Mouse (Mus musculus) midbrain, embryonic 11.5 days (tissue): ENCODE data around the gene Dcaf8. TPM values are rescaled to one million over a fixed set of nuclear protein-coding genes. Genes with fewer than 3 reads are reported as not detected.

ENCODE experiments used
- ATAC-seq: fragments of 200-750 bp; cut with Nextera tagmentation; 2 replicates; pipeline ENCODE4 v1.8.0; 2017; ENCODE audit warnings: moderate TSS enrichment, moderate library complexity; ENCODE audit not compliant: low FRiP score
- DNase-seq: peaks from one replicate; pipeline ENCODE4 v3.0.0; 2015; ENCODE audit warnings: low spot score; ENCODE audit errors: missing footprints
- H3K27ac ChIP-seq: fragments of 300-500 bp; sonication (generic); 2 replicates; pipeline ENCODE4 v1.5.1; 2014; ENCODE audit warnings: low read depth, low read length
- H3K27me3 ChIP-seq: fragments of 300-500 bp; sonication (generic); 2 replicates; pipeline ENCODE4 v1.6.1; 2014; ENCODE audit warnings: mild to moderate bottlenecking, low read length, moderate library complexity, mixed read lengths; ENCODE audit not compliant: control insufficient read depth, insufficient read depth
- H3K36me3 ChIP-seq: fragments of 300-500 bp; sonication (generic); 2 replicates; pipeline ENCODE4 v1.6.1; 2014; ENCODE audit warnings: mild to moderate bottlenecking, low read length, moderate library complexity, mixed read lengths; ENCODE audit not compliant: control insufficient read depth, insufficient read depth
- H3K4me1 ChIP-seq: fragments of 300-500 bp; sonication (generic); 2 replicates; pipeline ENCODE4 v1.6.1; 2014; ENCODE audit warnings: low read length; ENCODE audit not compliant: control insufficient read depth, insufficient read depth
- H3K4me2 ChIP-seq: fragments of 300-500 bp; sonication (generic); 2 replicates; pipeline ENCODE4 v1.6.1; 2014; ENCODE audit warnings: mild to moderate bottlenecking, moderate library complexity
- H3K4me3 ChIP-seq: fragments of 300-500 bp; sonication (generic); 2 replicates; pipeline ENCODE4 v1.5.1; 2014; ENCODE audit warnings: low read depth, low read length
- H3K9ac ChIP-seq: fragments of 300-500 bp; sonication (generic); 2 replicates; pipeline ENCODE4 v1.6.1; 2014; ENCODE audit warnings: low read length
- H3K9me3 ChIP-seq: fragments of 300-500 bp; sonication (generic); 2 replicates; pipeline ENCODE4 v1.6.1; 2016; ENCODE audit warnings: low read length; ENCODE audit not compliant: control insufficient read depth
- WGBS: fragments of 180-500 bp; shearing (Covaris S2); extraction: QIAGEN DNeasy Blood & Tissue Kit; methylation state at CpG from one replicate; pipeline ENCODE4 v1.1.7; 2014; 5-methylcytosine and 5-hydroxymethylcytosine counted together
- polyA plus RNA-seq: library from polyadenylated mRNA; unstranded; fragments of >200 nt; fragmentation: Nextera tagmentation; extraction: Ambion mirVana; gene quantifications from 2 replicates; pipeline ENCODE4 v1.2.1, GENCODE M21; 2014

Dcaf8 gene
- polyA plus RNA-seq, 1 experiment from 2014 or later: 100.0 TPM

DNA sequence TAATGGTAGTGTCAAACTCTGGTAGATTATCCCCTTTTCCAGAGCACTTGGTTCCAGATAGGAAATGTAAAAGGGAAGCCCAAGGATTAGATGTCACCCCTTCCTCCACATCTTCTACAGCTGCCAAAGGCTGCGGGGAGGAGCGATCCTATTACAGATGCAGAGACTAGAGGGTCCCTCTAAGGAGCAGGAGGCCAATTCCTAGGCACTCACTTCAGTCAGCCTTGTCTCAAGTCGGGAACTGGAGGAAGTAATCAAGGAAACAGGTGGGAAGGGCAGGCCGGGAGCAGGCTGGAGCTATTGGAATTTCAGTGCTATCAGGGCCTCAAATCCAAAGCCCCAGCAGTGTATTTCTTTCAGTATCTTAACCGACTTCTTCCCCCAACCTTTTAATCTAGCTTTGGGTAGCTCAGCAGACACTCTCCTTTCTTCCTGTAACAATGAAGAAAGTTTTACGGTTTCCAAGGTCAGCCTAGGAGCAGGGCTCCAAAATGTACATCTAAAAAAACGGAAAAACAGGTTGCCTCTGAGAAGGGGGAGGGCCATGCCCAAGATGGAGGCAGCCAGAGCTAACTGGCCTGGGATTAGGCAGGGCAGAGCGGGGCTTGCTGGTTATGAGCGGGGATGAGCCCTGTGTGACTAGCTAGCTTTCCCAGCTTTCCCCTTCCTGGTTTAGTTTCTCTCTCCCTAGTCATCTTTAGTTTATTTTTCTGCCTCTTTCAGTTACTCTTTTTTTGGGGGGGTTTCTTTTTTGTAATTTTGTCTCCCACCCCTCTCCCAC is 56.3 kb downstream of the Dcaf8 start:
- H3K36me3 ChIP-seq: peaks cover 6% of the 10 kb centered on the region
- ATAC-seq (no peak), DNase-seq (no peak)
- 7% methylated on average over 9 of the region's 9 CpGs for WGBS
- peak overlapping the region; percentile 95 for H3K4me2 ChIP-seq
- peaks cover 65% of the 10 kb centered on the region for H3K4me1 ChIP-seq
- no peaks in the 10 kb centered on the region for H3K9me3 ChIP-seq
- H3K27me3 ChIP-seq: no peaks in the 10 kb centered on the region
- H3K27ac ChIP-seq: peak overlapping the region; percentile 97
- peak overlapping the region; percentile 93 for H3K9ac ChIP-seq
- H3K4me3 ChIP-seq: peak overlapping the region; percentile 84

GRCm38 (mm10) chr1:172204814-172205740 is 57.2 kb downstream of the Dcaf8 start:
- Histone ChIP-seq H3K4me3 (peak overlapping the region; percentile 84), H3K4me1 (peaks cover 65% of the 10 kb centered on the region), H3K9ac (peak overlapping the region; percentile 93), H3K9me3 (no peaks in the 10 kb centered on the region), H3K36me3 (peaks cover 3% of the 10 kb centered on the region), H3K27me3 (no peaks in the 10 kb centered on the region), H3K27ac (peak overlapping the region; percentile 97), H3K4me2 (peak overlapping the region; percentile 95)
- DNase-seq: peak; percentile 92
- ATAC-seq: 0 out of 2 replicates have a peak, but pooled peaks have one; percentile 0
- 28% methylated on average over 15 of the region's 15 CpGs for WGBS

- peak overlapping the region; percentile 84 for H3K4me3 ChIP-seq
- H3K36me3 ChIP-seq: no peaks in the 10 kb centered on the region; the same call in 1 of the 2 replicates
- H3K27me3 ChIP-seq: no peaks in the 10 kb centered on the region
- DNase-seq (no peak), ATAC-seq (no peak)
- H3K4me1 ChIP-seq: peaks cover 59% of the 10 kb centered on the region
- no peaks in the 10 kb centered on the region for H3K9me3 ChIP-seq
- H3K27ac ChIP-seq: peak overlapping the region; percentile 97
- 4% methylated on average over 3 of the region's 3 CpGs for WGBS
- H3K9ac ChIP-seq: peak overlapping the region; percentile 93
- H3K4me2 ChIP-seq: peak overlapping the region; percentile 95
These were observed 57.8 kb downstream of the Dcaf8 start for GRCm38 (mm10) chr1:172205741-172206087.

GRCm38 (mm10) chr1:172206141-172206917 is 58.4 kb downstream of the Dcaf8 start, which contains the start of gene Pea15a:
Gene Pea15a (minus strand): TSS chr1:172206804.
- no peaks in the 10 kb centered on the region for H3K27me3 ChIP-seq
- no peaks in the 10 kb centered on the region; the same call in 1 of the 2 replicates for H3K36me3 ChIP-seq
- ATAC-seq (peak; percentile 64), DNase-seq (peak; percentile 98)
- H3K4me3 ChIP-seq: peak within 1 kb of the TSS; percentile 84
- peak within 1 kb of the TSS; percentile 95 for H3K4me2 ChIP-seq
- peaks cover 53% of the 10 kb centered on the region for H3K4me1 ChIP-seq
- H3K27ac ChIP-seq: peak within 1 kb of the TSS; percentile 97
- H3K9me3 ChIP-seq: no peaks in the 10 kb centered on the region
- H3K9ac ChIP-seq: peak within 1 kb of the TSS; percentile 93
- WGBS: 1% methylated on average over 39 of the region's 40 CpGs

DNA sequence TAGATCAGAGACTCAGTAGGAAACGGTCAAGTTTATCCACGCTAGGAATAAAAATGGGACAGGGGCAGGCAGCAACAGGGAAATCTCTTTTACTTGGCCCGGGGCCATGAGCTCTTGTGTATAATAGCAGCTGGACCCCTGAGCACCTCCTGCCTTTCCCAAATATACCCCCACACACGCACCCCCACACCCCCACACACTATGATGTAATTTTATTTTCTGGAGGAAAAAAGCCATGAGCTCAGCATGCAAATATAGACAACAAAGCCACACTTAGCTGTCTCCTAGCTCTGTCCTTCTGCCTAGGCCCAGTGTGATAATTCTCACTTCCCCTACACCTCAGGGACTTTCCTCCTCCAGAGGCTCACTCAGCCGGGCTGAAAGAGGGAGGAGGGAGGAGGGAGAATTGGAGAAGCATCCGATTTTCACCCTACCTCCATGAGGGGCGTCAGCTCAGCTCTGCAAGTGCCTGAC is 59.3 kb downstream of the Dcaf8 start:
- H3K4me1 ChIP-seq: peaks cover 45% of the 10 kb centered on the region
- H3K27me3 ChIP-seq: no peaks in the 10 kb centered on the region
- H3K4me3 ChIP-seq: peak overlapping the region; percentile 84
- DNase-seq: peak; percentile 91
- peak overlapping the region; percentile 95 for H3K4me2 ChIP-seq
- H3K9me3 ChIP-seq: no peaks in the 10 kb centered on the region
- WGBS: 7% methylated on average over 7 of the region's 7 CpGs
- no peaks in the 10 kb centered on the region; the same call in 1 of the 2 replicates for H3K36me3 ChIP-seq
- H3K27ac ChIP-seq: peak overlapping the region; percentile 97; the same call in 1 of the 2 replicates
- peak overlapping the region; percentile 93 for H3K9ac ChIP-seq
- ATAC-seq: no peak

DNA sequence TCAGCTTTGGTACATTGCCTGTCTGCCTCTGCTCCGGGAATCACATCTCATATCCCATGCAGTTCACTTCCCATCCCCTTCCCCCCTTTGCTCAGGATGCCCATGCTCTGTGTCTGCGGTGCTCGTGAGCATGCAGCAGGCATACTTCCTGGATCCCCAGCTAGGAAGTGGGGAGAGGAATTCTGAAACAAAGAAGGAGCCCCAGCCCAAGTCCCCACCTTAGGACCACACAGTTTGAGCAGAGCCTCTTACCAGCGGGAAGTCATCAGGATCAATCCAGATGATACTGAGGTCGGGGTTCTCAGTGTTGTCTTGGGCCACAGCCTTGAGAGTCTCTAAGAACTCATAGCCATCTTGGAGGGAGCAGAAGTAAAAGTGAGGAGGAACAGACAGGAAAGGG is 64.9 kb downstream of the Dcaf8 start:
- Histone ChIP-seq H3K4me2 (no peak overlapping the region), H3K27ac (peak overlapping the region; percentile 16), H3K9ac (0 out of 2 replicates have a peak overlapping the region, but pooled peaks have one; percentile 22), H3K4me1 (peaks cover 19% of the 10 kb centered on the region), H3K27me3 (no peaks in the 10 kb centered on the region), H3K36me3 (no peaks in the 10 kb centered on the region), H3K4me3 (no peak overlapping the region), H3K9me3 (no peaks in the 10 kb centered on the region)
- DNase-seq: no peak
- ATAC-seq: no peak
- 53% methylated on average over 5 of the region's 5 CpGs for WGBS

GRCm38 (mm10) chr1:172213771-172214170 is 65.9 kb downstream of the Dcaf8 start:
- Histone ChIP-seq H3K9me3 (no peaks in the 10 kb centered on the region), H3K27ac (no peak overlapping the region), H3K27me3 (no peaks in the 10 kb centered on the region), H3K4me1 (peaks cover 22% of the 10 kb centered on the region), H3K4me2 (no peak overlapping the region), H3K9ac (no peak overlapping the region), H3K4me3 (no peak overlapping the region), H3K36me3 (no peaks in the 10 kb centered on the region)
- no peak for ATAC-seq
- 69% methylated on average over 4 of the region's 4 CpGs for WGBS
- DNase-seq: no peak

DNA sequence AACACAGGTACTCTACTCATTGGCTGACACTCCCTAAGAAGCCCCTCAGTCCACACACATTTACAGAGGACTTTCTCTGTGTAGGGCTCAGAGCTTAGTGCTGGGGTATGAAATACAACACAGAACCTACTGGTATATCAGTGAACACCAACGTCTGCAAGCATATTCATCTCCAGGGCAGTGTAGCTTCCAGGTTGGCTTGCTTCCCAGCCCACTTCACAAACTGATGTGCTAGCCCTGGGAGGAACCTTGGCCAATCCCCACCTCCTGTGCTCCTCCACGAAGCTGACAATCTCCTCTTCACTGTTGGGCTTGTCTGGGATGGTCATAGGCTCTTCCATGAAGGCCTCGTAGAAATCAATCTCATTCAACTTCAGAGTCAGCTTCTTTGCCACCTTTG is 66.9 kb downstream of the Dcaf8 start:
- H3K4me2 ChIP-seq: no peak overlapping the region
- ATAC-seq (no peak), DNase-seq (peak; percentile 69)
- H3K9ac ChIP-seq: no peak overlapping the region
- H3K4me3 ChIP-seq: no peak overlapping the region
- no peaks in the 10 kb centered on the region for H3K36me3 ChIP-seq
- no peaks in the 10 kb centered on the region for H3K9me3 ChIP-seq
- WGBS: 73% methylated on average over 3 of the region's 3 CpGs
- no peak overlapping the region for H3K27ac ChIP-seq
- peaks cover 22% of the 10 kb centered on the region for H3K4me1 ChIP-seq
- H3K27me3 ChIP-seq: no peaks in the 10 kb centered on the region
